Comparison of ENCODE assay signal across 14 mouse cellular contexts in the genomic region with DNA sequence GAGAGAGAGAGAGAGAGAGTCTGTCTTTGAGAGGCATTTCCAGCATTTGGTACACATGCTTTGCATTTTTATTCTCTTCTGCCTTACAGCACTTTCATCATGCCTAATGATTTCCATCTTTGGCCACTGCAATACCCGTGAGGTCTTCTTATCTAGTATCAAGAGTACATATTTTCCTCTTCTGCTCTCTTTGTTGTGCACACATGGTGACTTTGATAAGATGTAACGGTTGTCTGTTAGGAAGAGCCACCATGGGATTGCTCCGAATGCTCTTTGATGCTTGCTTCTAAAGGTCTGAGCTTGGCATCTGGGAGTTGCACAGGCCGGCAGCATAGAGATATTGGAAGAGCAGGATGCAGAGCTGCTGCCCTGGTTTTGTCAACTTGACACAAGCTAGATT.
"Had no signal": no experiment of that assay in that cellular context is flagged by ENCODE, and none has a peak within 500 bp of the region (broad histone marks: within the 10 kb centered on the region; RNA-seq: fewer than 3 reads in every experiment).

No protein-coding gene starts in this region.

- DNase-seq: kidney, adult 18-20 months; kidney, postnatal 10 days; kidney, postnatal 4 days; lung, postnatal 14 days; right cerebral cortex, postnatal 14 days; thymus, adult 2 months; thymus, postnatal 25 days had no signal

- H3K4me3 ChIP-seq: intestine, embryonic 15.5 days; layer of hippocampus, adult 2 months; limb, embryonic 12.5 days; lung, embryonic 15.5 days; myocyte; neural tube, embryonic 15.5 days; stomach, embryonic 15.5 days had no signal

- H3K36me3 ChIP-seq: intestine, embryonic 15.5 days; limb, embryonic 12.5 days; lung, embryonic 15.5 days; stomach, embryonic 15.5 days had no signal

- H3K4me2 ChIP-seq: intestine, embryonic 15.5 days; limb, embryonic 12.5 days; lung, embryonic 15.5 days; neural tube, embryonic 15.5 days; stomach, embryonic 15.5 days had no signal

- H3K27me3 ChIP-seq: intestine, embryonic 15.5 days; limb, embryonic 12.5 days; lung, embryonic 15.5 days; neural tube, embryonic 15.5 days; stomach, embryonic 15.5 days had no signal

- H3K27ac ChIP-seq: intestine, embryonic 15.5 days; layer of hippocampus, adult 2 months; limb, embryonic 12.5 days; lung, embryonic 15.5 days; neural tube, embryonic 15.5 days; stomach, embryonic 15.5 days had no signal

- ATAC-seq: intestine, embryonic 15.5 days had no signal

- H3K4me1 ChIP-seq: intestine, embryonic 15.5 days; limb, embryonic 12.5 days; lung, embryonic 15.5 days; stomach, embryonic 15.5 days had no signal

- H3K9ac ChIP-seq: intestine, embryonic 15.5 days; limb, embryonic 12.5 days; lung, embryonic 15.5 days; neural tube, embryonic 15.5 days; stomach, embryonic 15.5 days had no signal

- H3K9me3 ChIP-seq: intestine, embryonic 15.5 days; limb, embryonic 12.5 days; lung, embryonic 15.5 days; neural tube, embryonic 15.5 days; stomach, embryonic 15.5 days had no signal
